26 mouse cellular contexts compared by ENCODE assay signal in genomic region chr12:44346143-44346542, GRCm38 (mm10). TPM values are rescaled to one million over a fixed set of nuclear protein-coding genes. Genes with fewer than 3 reads are reported as not detected.
A peak's percentile ranks its signal among the peaks of the same experiment; 100 is the strongest.
DNase-seq lines count a peak whose midpoint lies in the region; ATAC-seq lines count a peak whose summit lies in the region.
"Had no signal": no experiment of that assay in that cellular context is flagged by ENCODE, and none has a peak within 500 bp of the region (broad histone marks: within the 10 kb centered on the region; RNA-seq: fewer than 3 reads in every experiment).

No protein-coding gene starts in this region.

- H3K27me3 ChIP-seq in hindbrain, embryonic 13.5 days: no peaks in the 10 kb centered on the region
- H3K27me3 ChIP-seq in hindbrain, embryonic 12.5 days: no peaks in the 10 kb centered on the region
- H3K27me3 ChIP-seq in midbrain, embryonic 15.5 days (replicated peaks): no peaks in the 10 kb centered on the region
- no peaks in the 10 kb centered on the region for H3K27me3 ChIP-seq in midbrain, embryonic 16.5 days (ENCODE audit: control insufficient read depth, insufficient read depth, low read depth, low read length)
- no peaks in the 10 kb centered on the region for H3K27me3 ChIP-seq in forebrain, embryonic 14.5 days (replicated peaks; ENCODE audit: control insufficient read depth, insufficient read depth, low read length)
- H3K27me3 ChIP-seq: embryonic facial prominence, embryonic 15.5 days; heart, embryonic 12.5 days; hindbrain, embryonic 15.5 days; limb, embryonic 12.5 days had no signal

- no peak overlapping the region for H3K4me3 ChIP-seq in hindbrain, embryonic 13.5 days
- no peak overlapping the region for H3K4me3 ChIP-seq in hindbrain, embryonic 12.5 days
- H3K4me3 ChIP-seq in midbrain, embryonic 15.5 days: no peak overlapping the region
- H3K4me3 ChIP-seq in midbrain, embryonic 16.5 days (ENCODE audit: low read depth, low read length): no peak overlapping the region
- no peak overlapping the region for H3K4me3 ChIP-seq in forebrain, embryonic 14.5 days (ENCODE audit: low read depth, low read length)
- H3K4me3 ChIP-seq: embryonic facial prominence, embryonic 15.5 days; heart, embryonic 12.5 days; hindbrain, embryonic 15.5 days; limb, embryonic 12.5 days; myocyte had no signal

- H3K4me1 ChIP-seq in hindbrain, embryonic 13.5 days (replicated peaks): peaks cover 30% of the 10 kb centered on the region
- H3K4me1 ChIP-seq in hindbrain, embryonic 12.5 days: peaks cover 9% of the 10 kb centered on the region
- H3K4me1 ChIP-seq in midbrain, embryonic 15.5 days: peaks cover 18% of the 10 kb centered on the region
- H3K4me1 ChIP-seq in midbrain, embryonic 16.5 days (ENCODE audit: control insufficient read depth, insufficient read depth, low read length): peaks cover 20% of the 10 kb centered on the region
- peaks cover 30% of the 10 kb centered on the region for H3K4me1 ChIP-seq in forebrain, embryonic 14.5 days (ENCODE audit: control insufficient read depth, insufficient read depth, low read length)
- H3K4me1 ChIP-seq: embryonic facial prominence, embryonic 15.5 days; heart, embryonic 12.5 days; limb, embryonic 12.5 days had no signal

- peak; percentile 37; the same call in 1 of the 2 replicates for ATAC-seq in hindbrain, embryonic 13.5 days (ENCODE audit: low FRiP score)
- no peak for ATAC-seq in hindbrain, embryonic 12.5 days (ENCODE audit: low FRiP score)
- no peak for ATAC-seq in midbrain, embryonic 15.5 days (replicated peaks)
- ATAC-seq in midbrain, embryonic 16.5 days: no peak
- ATAC-seq in forebrain, embryonic 14.5 days: peak; percentile 72
- ATAC-seq: intestine, embryonic 16.5 days; liver, postnatal 0 days; lung, postnatal 0 days; Patski had no signal

- peak overlapping the region; percentile 60 for H3K27ac ChIP-seq in hindbrain, embryonic 13.5 days
- no peak overlapping the region for H3K27ac ChIP-seq in hindbrain, embryonic 12.5 days
- peak overlapping the region; percentile 36; the same call in 1 of the 2 replicates for H3K27ac ChIP-seq in midbrain, embryonic 15.5 days
- no peak overlapping the region for H3K27ac ChIP-seq in midbrain, embryonic 16.5 days (ENCODE audit: low read length)
- H3K27ac ChIP-seq in forebrain, embryonic 14.5 days (ENCODE audit: low read depth, low read length): peak overlapping the region; percentile 29; the same call in 1 of the 2 replicates
- H3K27ac ChIP-seq: embryonic facial prominence, embryonic 15.5 days; hindbrain, embryonic 15.5 days; limb, embryonic 12.5 days; macrophage had no signal

- H3K36me3 ChIP-seq in hindbrain, embryonic 13.5 days: no peaks in the 10 kb centered on the region
- H3K36me3 ChIP-seq in hindbrain, embryonic 12.5 days: no peaks in the 10 kb centered on the region
- no peaks in the 10 kb centered on the region for H3K36me3 ChIP-seq in midbrain, embryonic 15.5 days (replicated peaks)
- H3K36me3 ChIP-seq in midbrain, embryonic 16.5 days (ENCODE audit: control insufficient read depth, insufficient read depth, low read length): no peaks in the 10 kb centered on the region
- H3K36me3 ChIP-seq in forebrain, embryonic 14.5 days (ENCODE audit: control insufficient read depth, insufficient read depth, low read length): no peaks in the 10 kb centered on the region
- H3K36me3 ChIP-seq: embryonic facial prominence, embryonic 15.5 days; heart, embryonic 12.5 days; hindbrain, embryonic 15.5 days; limb, embryonic 12.5 days had no signal

- no peaks in the 10 kb centered on the region for H3K9me3 ChIP-seq in hindbrain, embryonic 13.5 days
- no peaks in the 10 kb centered on the region for H3K9me3 ChIP-seq in hindbrain, embryonic 12.5 days (replicated peaks)
- no peaks in the 10 kb centered on the region for H3K9me3 ChIP-seq in midbrain, embryonic 15.5 days
- no peaks in the 10 kb centered on the region for H3K9me3 ChIP-seq in midbrain, embryonic 16.5 days (replicated peaks; ENCODE audit: control insufficient read depth, low read length, poor library complexity, severe bottlenecking)
- no peaks in the 10 kb centered on the region for H3K9me3 ChIP-seq in forebrain, embryonic 14.5 days (replicated peaks; ENCODE audit: control insufficient read depth, low read length)
- H3K9me3 ChIP-seq: embryonic facial prominence, embryonic 15.5 days; heart, embryonic 12.5 days; hindbrain, embryonic 15.5 days; limb, embryonic 12.5 days had no signal

- DNase-seq in forebrain, embryonic 14.5 days (ENCODE audit: low spot score): peak; percentile 40
- no peak for DNase-seq in cerebellum, adult 8-10 months
- DNase-seq in embryo, embryonic 11 days: no peak
- DNase-seq: adrenal gland, adult 2 months; cerebellum, adult 18-20 months; cerebellum, postnatal 25 days; gastrocnemius, postnatal 14 days; heart, adult 18-20 months; heart, postnatal 10 days; kidney, postnatal 25 days; liver, postnatal 0 days had no signal

- H3K4me2 ChIP-seq in hindbrain, embryonic 13.5 days: no peak overlapping the region
- H3K4me2 ChIP-seq in hindbrain, embryonic 12.5 days (replicated peaks): no peak overlapping the region
- no peak overlapping the region for H3K4me2 ChIP-seq in midbrain, embryonic 15.5 days
- no peak overlapping the region for H3K4me2 ChIP-seq in midbrain, embryonic 16.5 days (ENCODE audit: low read length)
- H3K4me2 ChIP-seq in forebrain, embryonic 14.5 days (ENCODE audit: low read length): 0 out of 2 replicates have a peak overlapping the region, but pooled peaks have one; percentile 1
- H3K4me2 ChIP-seq: embryonic facial prominence, embryonic 15.5 days; heart, embryonic 12.5 days; hindbrain, embryonic 15.5 days; limb, embryonic 12.5 days; liver, embryonic 11.5 days; midbrain, embryonic 11.5 days had no signal

- no peak overlapping the region for H3K9ac ChIP-seq in hindbrain, embryonic 13.5 days
- no peak overlapping the region for H3K9ac ChIP-seq in hindbrain, embryonic 12.5 days
- no peak overlapping the region for H3K9ac ChIP-seq in midbrain, embryonic 15.5 days
- H3K9ac ChIP-seq in midbrain, embryonic 16.5 days (ENCODE audit: low read depth, low read length): no peak overlapping the region
- H3K9ac ChIP-seq in forebrain, embryonic 14.5 days (ENCODE audit: low read length): no peak overlapping the region
- H3K9ac ChIP-seq: embryonic facial prominence, embryonic 15.5 days; heart, embryonic 12.5 days; hindbrain, embryonic 15.5 days; limb, embryonic 12.5 days; liver, postnatal 0 days had no signal

- 57% methylated on average over 3 of the region's 3 CpGs for WGBS in hindbrain, embryonic 13.5 days
- 58% methylated on average over 3 of the region's 3 CpGs for WGBS in hindbrain, embryonic 12.5 days
- WGBS in midbrain, embryonic 15.5 days: 65% methylated on average over 3 of the region's 3 CpGs
- WGBS in midbrain, embryonic 16.5 days: 49% methylated on average over 3 of the region's 3 CpGs
- 6% methylated on average over 3 of the region's 3 CpGs for WGBS in forebrain, embryonic 14.5 days

RNA-seq across cellular contexts. Expression of gene Nrcam, which starts 17.5 kb away (rescaled TPM):
- polyA plus RNA-seq in hindbrain, embryonic 13.5 days (2015; fragmentation: Nextera tagmentation; extraction: Ambion mirVana): 132 and 133 TPM in 2 replicates
- 97.0 and 110 TPM in 2 replicates for polyA plus RNA-seq in hindbrain, embryonic 12.5 days (2016; fragmentation: Nextera tagmentation; extraction: Ambion mirVana)
- polyA plus RNA-seq in midbrain, embryonic 15.5 days (2015; fragmentation: Nextera tagmentation; extraction: Ambion mirVana): 137 and 157 TPM in 2 replicates
- polyA plus RNA-seq in midbrain, embryonic 16.5 days (2015; fragmentation: Nextera tagmentation; extraction: Ambion mirVana): 148 and 160 TPM in 2 replicates
- polyA plus RNA-seq in forebrain, embryonic 14.5 days (2014; fragmentation: Nextera tagmentation; extraction: Ambion mirVana): 87.6 and 113 TPM in 2 replicates
- polyA plus RNA-seq: liver, postnatal 0 days had no signal

Comparison
In these comparisons a context has a peak if more than half of its experiments do, and no peak if none do; other contexts are left out.
1. ATAC-seq: peak in hindbrain, embryonic 13.5 days (single experiment) and forebrain, embryonic 14.5 days (single experiment); none in hindbrain, embryonic 12.5 days (single experiment), midbrain, embryonic 15.5 days (single experiment) and midbrain, embryonic 16.5 days (single experiment).
2. H3K27ac ChIP-seq: peak in hindbrain, embryonic 13.5 days (single experiment), midbrain, embryonic 15.5 days (single experiment) and forebrain, embryonic 14.5 days (single experiment); none in hindbrain, embryonic 12.5 days (single experiment) and midbrain, embryonic 16.5 days (single experiment).